Comparison of ENCODE assay signal across 8 mouse cellular contexts in genomic region chr12:86836431-86837047, GRCm38 (mm10). TPM values are rescaled to one million over a fixed set of nuclear protein-coding genes. Genes with fewer than 3 reads are reported as not detected.
DNase-seq lines count a peak whose midpoint lies in the region; ATAC-seq lines count a peak whose summit lies in the region.

No protein-coding gene starts in this region.

- intact Hi-C loops in left cerebral cortex, postnatal 25 days (cut with DNase I), result no loop called here

- H3K27ac ChIP-seq in hindbrain, embryonic 14.5 days, result 0 out of 2 replicates have a peak overlapping the region, but pooled peaks have one; percentile 20

- no peak overlapping the region for H3K4me3 ChIP-seq in hindbrain, embryonic 14.5 days (replicated peaks; ENCODE audit: low read length)
- H3K4me3 ChIP-seq in megakaryocyte, embryonic 14.5 days (replicated peaks), result peak overlapping the region; percentile 90

- DNase-seq in NIH3T3 (ENCODE audit: low read depth), result peak; percentile 89
- DNase-seq in c-Kit-positive CD71-positive TER-119-positive erythroid progenitor cells, embryonic 14.5 days (ENCODE audit: low spot score), result peak; percentile 68
- peak; percentile 91 for DNase-seq in gastrocnemius, adult 18-20 months (ENCODE audit: low spot score)
- DNase-seq in hindbrain, embryonic 14.5 days (ENCODE audit: low spot score), result no peak
- DNase-seq in left cerebral cortex, postnatal 25 days (ENCODE audit: low spot score in 2 of 2), result peak; percentile 49 to 74
- peak; percentile 77 to 79 for DNase-seq in spleen, adult 18-20 months
- DNase-seq in cerebellum, adult 11 months, result no peak

- H3K9ac ChIP-seq in hindbrain, embryonic 14.5 days, result no peak overlapping the region

- H3K4me2 ChIP-seq in hindbrain, embryonic 14.5 days (replicated peaks), result no peak overlapping the region

- H3K27me3 ChIP-seq in hindbrain, embryonic 14.5 days (ENCODE audit: control insufficient read depth, insufficient read depth, low read length), result no peaks in the 10 kb centered on the region
- H3K27me3 ChIP-seq in megakaryocyte, embryonic 14.5 days (replicated peaks), result no peaks in the 10 kb centered on the region

- ATAC-seq in hindbrain, embryonic 14.5 days (ENCODE audit: low FRiP score), result no peak

- WGBS in hindbrain, embryonic 14.5 days, result 37% methylated on average over 23 of the region's 23 CpGs

- H3K9me3 ChIP-seq in hindbrain, embryonic 14.5 days (ENCODE audit: control insufficient read depth, low read length), result no peaks in the 10 kb centered on the region
- H3K9me3 ChIP-seq in megakaryocyte, embryonic 14.5 days, result no peaks in the 10 kb centered on the region

- no peaks in the 10 kb centered on the region for H3K36me3 ChIP-seq in hindbrain, embryonic 14.5 days (replicated peaks; ENCODE audit: control insufficient read depth, insufficient read depth)
- no peaks in the 10 kb centered on the region for H3K36me3 ChIP-seq in megakaryocyte, embryonic 14.5 days (replicated peaks; ENCODE audit: low read length)

- peaks cover 12% of the 10 kb centered on the region for H3K4me1 ChIP-seq in hindbrain, embryonic 14.5 days (replicated peaks; ENCODE audit: control insufficient read depth, insufficient read depth, low read length)
- H3K4me1 ChIP-seq in megakaryocyte, embryonic 14.5 days, result peaks cover 94% of the 10 kb centered on the region

RNA-seq across cellular contexts. Expression of gene Irf2bpl, which starts 48.1 kb away (rescaled TPM):
- 10 to 100 TPM; 20.3 to 24.8 TPM for total RNA-seq in gastrocnemius, adult 18-20 months (2021)
- polyA plus RNA-seq in hindbrain, embryonic 14.5 days (2014; fragmentation: Nextera tagmentation; extraction: Ambion mirVana), result 64.5 and 65.5 TPM in 2 replicates
- 10 to 100 TPM; 61.9 to 78.7 TPM for total RNA-seq in left cerebral cortex, postnatal 25 days (2021)
- polyA plus RNA-seq in megakaryocyte, embryonic 14.5 days (2012; ENCODE audit: insufficient read depth, low replicate concordance), result 32.7 and 46.2 TPM in 2 replicates

Comparison
In these comparisons a context has a peak if more than half of its experiments do, and no peak if none do; other contexts are left out.
1. DNase-seq: peak in NIH3T3 (single experiment), c-Kit-positive CD71-positive TER-119-positive erythroid progenitor cells, embryonic 14.5 days (single experiment), gastrocnemius, adult 18-20 months (single experiment), left cerebral cortex, postnatal 25 days (2 of 2) and spleen, adult 18-20 months (2 of 2); none in hindbrain, embryonic 14.5 days (single experiment) and cerebellum, adult 11 months (single experiment).